Mouse (Mus musculus) hindbrain, embryonic 11.5 days (tissue): ENCODE measurements around the gene Arhgap11a. TPM values are rescaled to one million over a fixed set of nuclear protein-coding genes. Genes with fewer than 3 reads are reported as not detected.

Source experiments
- ATAC-seq: fragments of 200-750 bp; cut with Nextera tagmentation; 2 replicates; pipeline ENCODE4 v1.8.0; 2017; ENCODE audit warnings: mild to moderate bottlenecking, moderate TSS enrichment, moderate library complexity; ENCODE audit not compliant: low FRiP score
- DNase-seq: peaks from one replicate; pipeline ENCODE4 v3.0.0-alpha.2; 2015; ENCODE audit warnings: low spot score
- H3K27ac ChIP-seq: fragments of 300-500 bp; sonication (generic); 2 replicates; pipeline ENCODE4 v1.5.1; 2014; ENCODE audit warnings: mild to moderate bottlenecking, low read depth, low read length
- H3K27me3 ChIP-seq: fragments of 300-500 bp; sonication (generic); 2 replicates; pipeline ENCODE4 v1.6.1; 2014; ENCODE audit warnings: mild to moderate bottlenecking, low read length, moderate library complexity, mixed read lengths; ENCODE audit not compliant: control insufficient read depth, insufficient read depth
- H3K36me3 ChIP-seq: fragments of 300-500 bp; sonication (generic); 2 replicates; pipeline ENCODE4 v1.6.1; 2014; ENCODE audit warnings: mild to moderate bottlenecking, low read length, moderate library complexity, mixed read lengths; ENCODE audit not compliant: control insufficient read depth, insufficient read depth
- H3K4me1 ChIP-seq: fragments of 300-500 bp; sonication (generic); replicated peaks from 2 replicates; pipeline ENCODE4 v1.6.1; 2014; ENCODE audit warnings: low read length, mixed read lengths; ENCODE audit not compliant: control insufficient read depth, insufficient read depth
- H3K4me2 ChIP-seq: fragments of 300-500 bp; sonication (generic); replicated peaks from 2 replicates; pipeline ENCODE4 v1.6.1; 2014; ENCODE audit warnings: mild to moderate bottlenecking, low read depth, low read length
- H3K4me3 ChIP-seq: fragments of 300-500 bp; sonication (generic); 2 replicates; pipeline ENCODE4 v1.5.1; 2014; ENCODE audit warnings: low read depth, low read length
- H3K9ac ChIP-seq: fragments of 300-500 bp; sonication (generic); 2 replicates; pipeline ENCODE4 v1.6.1; 2014; ENCODE audit warnings: low read depth, low read length
- H3K9me3 ChIP-seq: fragments of 300-500 bp; sonication (generic); 2 replicates; pipeline ENCODE4 v1.6.1; 2016; ENCODE audit warnings: low read length; ENCODE audit not compliant: control insufficient read depth
- WGBS: fragments of 180-500 bp; shearing (Covaris S2); extraction: QIAGEN DNeasy Blood & Tissue Kit; methylation state at CpG from one replicate; pipeline ENCODE4 v1.1.7; 2014; 5-methylcytosine and 5-hydroxymethylcytosine counted together
- polyA plus RNA-seq: library from polyadenylated mRNA; unstranded; fragments of >200 nt; fragmentation: Nextera tagmentation; extraction: Ambion mirVana; gene quantifications from 2 replicates; pipeline ENCODE4 v1.2.1, GENCODE M21; 2014

The Arhgap11a gene
- 6.4 and 9.0 TPM in 2 replicates for polyA plus RNA-seq

DNA sequence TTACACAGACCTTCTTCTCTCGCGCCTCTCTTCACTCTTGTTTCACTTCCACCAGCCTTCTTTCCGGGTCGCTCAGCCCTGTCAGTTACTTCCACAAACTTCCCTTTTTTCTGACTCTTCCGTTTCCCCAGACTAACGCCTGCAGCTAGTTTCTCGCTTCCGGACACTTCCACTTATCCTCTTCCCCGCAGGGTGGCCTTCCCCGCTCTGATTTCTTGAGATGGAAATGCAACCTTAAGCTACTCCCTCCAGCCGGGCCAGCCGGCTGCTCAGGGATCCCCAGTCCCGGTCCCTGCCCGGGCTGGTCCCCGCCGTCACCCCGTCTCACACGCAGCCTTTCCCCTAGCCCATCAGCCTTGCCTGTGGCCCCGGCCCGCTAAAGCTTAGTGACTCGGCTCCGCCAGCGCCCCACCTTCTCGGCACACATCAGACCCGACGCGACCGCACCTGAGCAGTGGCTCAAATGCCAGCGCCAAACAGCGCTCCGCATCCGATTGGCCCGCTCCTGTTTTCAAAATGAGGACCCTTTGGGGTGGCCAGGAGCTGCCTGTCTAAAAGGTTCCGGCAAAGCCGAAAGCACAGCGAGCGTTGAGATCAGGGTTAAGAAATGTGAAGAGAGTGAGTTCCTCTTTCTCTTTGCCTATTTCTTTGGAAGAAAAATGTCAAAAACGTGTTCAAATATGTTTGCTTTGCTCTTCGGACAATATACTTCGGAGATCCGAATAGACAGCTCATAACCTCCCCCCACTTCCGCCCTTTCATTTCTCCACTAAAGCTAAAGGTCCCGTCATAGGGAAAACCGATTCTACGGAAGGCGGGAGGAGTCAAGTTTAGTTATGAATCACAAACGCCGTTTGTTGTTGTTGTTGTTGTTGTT, at the start of gene Arhgap11a:
TSS of gene Arhgap11a (minus strand) at position 417 of the 877 bp plus-strand sequence.
- peak within 1 kb of the TSS; percentile 54 for H3K4me3 ChIP-seq
- H3K36me3 ChIP-seq = peaks cover 4% of the 10 kb centered on the region; the same call in 1 of the 2 replicates
- ATAC-seq (peak; percentile 96), DNase-seq (peak; percentile 94)
- peak within 1 kb of the TSS; percentile 62 for H3K4me2 ChIP-seq
- peak within 1 kb of the TSS; percentile 25 for H3K27ac ChIP-seq
- no peaks in the 10 kb centered on the region for H3K27me3 ChIP-seq
- WGBS = under 1% methylated on average over 48 of the region's 48 CpGs
- H3K4me1 ChIP-seq = peaks cover 4% of the 10 kb centered on the region
- peak within 1 kb of the TSS; percentile 71 for H3K9ac ChIP-seq
- H3K9me3 ChIP-seq = no peaks in the 10 kb centered on the region

DNA sequence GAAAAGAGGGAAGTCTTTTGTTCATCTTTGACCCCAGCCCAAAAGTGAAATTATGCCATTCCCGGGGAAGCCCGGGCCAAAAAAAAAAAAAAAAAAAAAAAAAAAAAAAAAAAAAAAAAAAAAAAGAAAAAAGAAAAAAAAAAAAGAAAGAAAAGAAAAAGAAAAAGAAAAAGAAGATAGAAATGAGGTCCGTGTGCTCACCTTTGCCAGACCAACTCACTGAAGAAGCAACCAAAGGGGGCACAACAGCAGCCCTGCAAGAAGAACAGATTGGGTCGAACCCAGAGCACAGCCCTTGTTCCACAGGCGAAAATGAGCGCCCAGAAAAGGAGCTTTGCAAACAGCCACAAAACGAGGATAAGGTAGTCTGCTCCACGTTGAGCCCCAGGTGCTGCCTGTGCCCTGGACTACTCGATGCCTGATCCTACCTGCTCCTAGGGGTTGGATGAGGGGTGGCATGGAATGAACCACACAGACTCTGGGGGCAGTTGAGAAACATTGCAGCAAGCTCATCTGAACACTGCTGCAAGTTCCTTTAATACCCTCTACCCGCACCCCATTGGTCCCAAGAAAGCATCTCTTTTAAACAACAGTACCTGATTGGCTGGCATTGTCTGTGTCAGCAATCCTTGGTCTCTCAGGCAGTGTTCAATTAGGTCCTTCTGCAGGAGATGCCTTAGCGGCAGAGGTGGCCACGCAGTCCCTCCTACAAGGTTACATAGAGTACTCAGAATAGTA, 45.1 kb upstream of the Arhgap11a start:
- Histone ChIP-seq H3K4me3 (no peak overlapping the region), H3K27me3 (no peaks in the 10 kb centered on the region), H3K36me3 (no peaks in the 10 kb centered on the region), H3K9ac (no peak overlapping the region), H3K4me2 (no peak overlapping the region), H3K27ac (no peak overlapping the region), H3K4me1 (no peaks in the 10 kb centered on the region), H3K9me3 (no peaks in the 10 kb centered on the region)
- DNase-seq = no peak
- WGBS = 83% methylated on average over 10 of the region's 12 CpGs
- ATAC-seq = no peak

DNA sequence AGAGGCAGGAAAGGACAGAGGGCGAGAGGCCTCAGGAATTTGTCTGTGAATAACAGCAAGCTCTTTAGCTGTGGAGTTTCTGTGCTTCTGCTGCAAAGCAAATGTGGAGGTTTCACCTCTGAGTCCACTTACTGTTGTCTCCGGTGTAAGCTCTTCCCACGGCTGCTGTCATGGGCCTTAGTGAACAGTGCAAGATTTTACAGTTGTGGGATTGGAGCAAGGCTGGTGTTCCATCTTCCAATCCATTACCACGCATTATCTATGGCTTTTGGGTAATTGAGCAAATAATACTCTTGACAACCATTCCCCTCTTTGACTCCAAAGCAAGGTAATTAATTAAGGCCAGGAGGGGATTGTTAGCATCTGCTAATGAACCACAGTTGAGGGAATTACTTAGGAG, 38.7 kb upstream of the Arhgap11a start:
- DNase-seq (no peak), ATAC-seq (no peak)
- H3K9me3 ChIP-seq = no peaks in the 10 kb centered on the region
- no peaks in the 10 kb centered on the region for H3K27me3 ChIP-seq
- no peak overlapping the region for H3K4me2 ChIP-seq
- no peak overlapping the region for H3K4me3 ChIP-seq
- WGBS = 78% methylated on average over 4 of the region's 4 CpGs
- H3K27ac ChIP-seq = no peak overlapping the region
- no peaks in the 10 kb centered on the region for H3K36me3 ChIP-seq
- H3K4me1 ChIP-seq = no peaks in the 10 kb centered on the region
- H3K9ac ChIP-seq = no peak overlapping the region

DNA sequence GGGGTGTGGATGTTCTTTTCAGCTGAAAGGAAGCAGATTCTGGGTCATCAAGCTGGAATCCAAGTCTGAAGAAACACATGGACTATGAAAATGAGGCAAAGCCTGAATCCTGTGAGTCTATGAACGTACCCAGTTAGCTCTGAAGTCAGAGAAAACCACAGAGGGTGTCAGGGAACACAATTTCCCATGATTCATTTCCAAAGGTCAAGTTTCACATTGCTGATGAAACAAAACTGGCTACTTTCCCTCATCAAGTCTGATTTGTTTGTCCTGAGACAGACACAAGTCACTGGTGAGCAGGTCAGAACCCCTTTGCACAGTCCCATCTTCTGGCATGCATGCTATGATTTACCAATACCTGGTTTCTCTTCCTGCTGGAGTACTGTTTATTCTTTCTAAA, 37.6 kb upstream of the Arhgap11a start:
- WGBS = 77% methylated on average over 1 of the region's 1 CpGs
- Histone ChIP-seq H3K9me3 (no peaks in the 10 kb centered on the region), H3K4me2 (no peak overlapping the region), H3K4me3 (no peak overlapping the region), H3K9ac (no peak overlapping the region), H3K36me3 (no peaks in the 10 kb centered on the region), H3K27me3 (no peaks in the 10 kb centered on the region), H3K27ac (no peak overlapping the region), H3K4me1 (no peaks in the 10 kb centered on the region)
- no peak for DNase-seq
- no peak for ATAC-seq

DNA sequence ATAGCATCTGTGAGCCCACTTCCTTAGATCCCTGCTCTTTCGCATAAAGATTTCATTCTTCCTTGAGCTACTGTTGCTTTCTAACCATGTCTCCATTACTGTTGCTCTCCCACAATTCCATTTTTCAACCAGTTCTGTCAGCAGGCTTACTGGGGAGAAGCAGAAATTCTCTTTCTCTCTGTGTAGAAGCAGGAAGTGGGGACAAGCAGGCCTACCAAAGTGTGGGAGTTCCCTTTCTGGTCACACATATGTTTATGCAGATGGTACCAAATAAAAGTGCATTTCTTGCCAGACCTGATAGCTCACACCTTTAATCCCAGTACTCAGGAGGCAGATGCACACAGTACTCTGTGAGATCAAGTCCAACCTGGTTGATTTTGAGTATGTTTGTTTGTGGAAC, 21.7 kb upstream of the Arhgap11a start:
- H3K9me3 ChIP-seq = no peaks in the 10 kb centered on the region
- H3K9ac ChIP-seq = no peak overlapping the region
- no peak overlapping the region for H3K4me3 ChIP-seq
- ATAC-seq (no peak), DNase-seq (no peak)
- H3K4me2 ChIP-seq = no peak overlapping the region
- no peaks in the 10 kb centered on the region for H3K36me3 ChIP-seq
- no peaks in the 10 kb centered on the region for H3K4me1 ChIP-seq
- H3K27me3 ChIP-seq = no peaks in the 10 kb centered on the region
- no peak overlapping the region for H3K27ac ChIP-seq
- WGBS = 96% methylated on average over 1 of the region's 1 CpGs

DNA sequence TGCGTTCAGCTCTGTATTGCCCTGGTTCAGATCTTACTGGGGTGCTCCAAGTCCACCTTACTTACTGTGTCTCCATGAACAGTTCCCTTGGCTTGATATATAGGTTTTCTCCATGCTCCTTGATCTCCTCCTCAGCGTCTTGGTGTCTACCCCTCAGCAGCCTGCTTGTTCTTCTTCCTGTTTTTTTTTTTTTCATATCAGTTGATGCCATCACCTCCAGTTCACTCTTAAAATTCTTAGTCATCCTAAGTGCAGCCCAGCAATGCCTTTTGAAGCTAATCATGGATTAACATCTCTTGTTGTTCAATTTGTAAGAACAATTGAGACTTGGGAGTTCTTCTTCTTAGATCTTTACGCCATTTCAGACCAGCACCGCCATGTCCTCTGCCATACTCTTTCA, 19.9 kb upstream of the Arhgap11a start:
- 92% methylated on average over 4 of the region's 4 CpGs for WGBS
- H3K4me2 ChIP-seq = no peak overlapping the region
- DNase-seq (no peak), ATAC-seq (no peak)
- no peaks in the 10 kb centered on the region for H3K36me3 ChIP-seq
- H3K9me3 ChIP-seq = no peaks in the 10 kb centered on the region
- H3K4me3 ChIP-seq = no peak overlapping the region
- no peak overlapping the region for H3K9ac ChIP-seq
- no peaks in the 10 kb centered on the region for H3K27me3 ChIP-seq
- H3K4me1 ChIP-seq = no peaks in the 10 kb centered on the region
- no peak overlapping the region for H3K27ac ChIP-seq

DNA sequence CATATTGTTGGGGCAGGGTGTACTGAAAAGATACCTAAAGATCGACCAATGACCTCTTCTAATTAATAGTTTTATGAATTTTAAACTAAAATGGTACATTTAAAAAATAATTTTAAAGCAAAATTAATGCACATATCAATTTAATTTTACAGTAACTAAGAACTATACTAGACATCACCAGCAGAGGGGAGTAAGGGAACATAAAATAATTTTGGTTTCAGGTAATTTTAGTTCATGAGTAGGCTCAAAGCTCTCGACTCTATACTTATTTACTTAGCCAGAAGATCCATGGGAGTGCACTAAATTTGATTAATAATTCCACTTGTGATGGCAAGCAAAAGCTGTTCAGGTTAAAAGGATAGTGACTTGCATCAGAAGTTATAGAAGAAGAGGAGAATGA, 17.7 kb upstream of the Arhgap11a start:
- Histone ChIP-seq H3K9me3 (no peaks in the 10 kb centered on the region), H3K27ac (no peak overlapping the region), H3K4me2 (no peak overlapping the region), H3K4me3 (no peak overlapping the region), H3K4me1 (no peaks in the 10 kb centered on the region), H3K9ac (no peak overlapping the region), H3K27me3 (no peaks in the 10 kb centered on the region), H3K36me3 (no peaks in the 10 kb centered on the region)
- WGBS = 60% methylated on average over 2 of the region's 2 CpGs
- no peak for ATAC-seq
- peak; percentile 10 for DNase-seq

DNA sequence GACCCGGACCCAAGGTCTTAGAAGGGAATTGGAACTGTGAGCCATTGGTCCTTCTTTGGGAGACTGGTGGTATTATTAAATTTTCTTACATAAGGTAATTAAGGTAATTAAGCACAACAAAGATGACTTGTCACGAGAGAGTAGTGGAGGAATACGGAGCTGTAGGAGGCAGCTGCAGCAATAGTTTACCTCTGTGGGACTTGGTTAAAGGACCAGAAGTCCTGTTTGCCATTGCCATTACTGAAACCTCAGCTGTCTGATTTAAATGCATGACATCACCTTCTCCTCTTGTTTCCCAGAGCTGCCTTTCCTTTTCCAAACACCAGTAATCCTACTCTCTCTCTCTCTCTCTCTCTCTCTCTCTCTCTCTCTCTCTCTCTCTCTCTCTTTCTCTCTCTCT, 680 bp upstream of the Arhgap11a start:
- Histone ChIP-seq H3K4me3 (peak overlapping the region; percentile 54), H3K36me3 (peaks cover 4% of the 10 kb centered on the region; the same call in 1 of the 2 replicates), H3K9ac (peak overlapping the region; percentile 71), H3K9me3 (no peaks in the 10 kb centered on the region), H3K27me3 (no peaks in the 10 kb centered on the region), H3K4me2 (peak overlapping the region; percentile 27), H3K4me1 (peaks cover 4% of the 10 kb centered on the region), H3K27ac (no peak overlapping the region)
- ATAC-seq (peak; percentile 65), DNase-seq (no peak)
- 2% methylated on average over 3 of the region's 3 CpGs for WGBS
